Mouse (Mus musculus): ENCODE measurements around the gene Limd1. TPM values are rescaled to one million over a fixed set of nuclear protein-coding genes. Genes with fewer than 3 reads are reported as not detected.
A peak's percentile ranks its signal among the peaks of the same experiment; 100 is the strongest.

Limd1 gene
- polyA plus RNA-seq, 1 experiment from 2014 or later = 56.3 TPM

DNA sequence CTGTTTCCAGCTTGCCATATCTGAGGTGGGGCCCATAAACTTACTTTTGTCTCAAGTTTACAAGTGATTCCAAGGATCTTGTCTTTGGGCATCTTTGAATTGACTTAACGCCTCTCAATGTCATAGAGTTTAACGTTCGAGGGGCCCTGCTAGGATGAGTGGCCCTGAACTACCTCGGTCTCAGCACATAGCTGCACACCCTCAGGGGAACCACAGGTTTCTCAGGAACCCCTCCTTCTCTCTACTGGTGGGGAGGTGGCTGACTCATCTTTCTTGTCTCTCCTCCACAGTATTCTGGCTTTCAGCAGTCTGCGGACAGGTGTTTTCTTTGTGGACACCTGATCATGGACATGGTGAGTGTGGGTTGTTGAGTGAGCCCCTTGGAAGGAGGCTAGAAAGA is 32.4 kb downstream of the Limd1 start:
- H3K4me1 ChIP-seq (ENCODE audit: control insufficient read depth, insufficient read depth, low read length) = peaks cover 10% of the 10 kb centered on the region; the same call in 1 of the 2 replicates
- no peak overlapping the region for H3K4me2 ChIP-seq (replicated peaks; ENCODE audit: low read depth, low read length)
- H3K9ac ChIP-seq (replicated peaks; ENCODE audit: low read depth, low read length) = no peak overlapping the region
- WGBS = 94% methylated on average over 5 of the region's 5 CpGs
- no peak for ATAC-seq (ENCODE audit: insufficient number of reproducible peaks, insufficient read depth, low FRiP score, low read depth)
- H3K27ac ChIP-seq (ENCODE audit: low read length) = no peak overlapping the region
- H3K4me3 ChIP-seq (ENCODE audit: low read depth, low read length) = no peak overlapping the region
- peaks cover 17% of the 10 kb centered on the region; the same call in 1 of the 2 replicates for H3K36me3 ChIP-seq (ENCODE audit: control insufficient read depth, insufficient read depth, low read length)
- H3K9me3 ChIP-seq (ENCODE audit: control insufficient read depth, low read depth, low read length) = no peaks in the 10 kb centered on the region
- no peaks in the 10 kb centered on the region for H3K27me3 ChIP-seq (ENCODE audit: control insufficient read depth, insufficient read depth, low read length)

DNA sequence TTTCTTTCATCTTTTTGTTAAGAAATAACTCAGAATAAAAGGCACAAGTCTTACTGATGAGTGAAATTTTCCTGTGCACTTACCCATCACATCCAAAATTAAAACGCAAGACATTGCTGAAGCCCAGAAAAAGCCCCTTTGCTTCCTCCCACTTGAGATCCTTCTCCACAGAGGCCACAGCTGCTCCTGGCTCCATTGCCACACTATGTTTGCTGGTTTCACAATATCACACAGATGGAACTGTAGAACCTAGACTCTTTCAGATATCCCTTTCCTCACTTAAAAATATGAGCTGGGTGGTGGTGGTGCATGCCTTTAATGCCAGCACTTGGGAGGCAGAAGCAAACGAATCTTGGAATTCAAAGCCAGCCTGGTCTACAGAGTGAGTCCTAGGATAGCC is 34.0 kb downstream of the Limd1 start:
- ATAC-seq (ENCODE audit: insufficient number of reproducible peaks, insufficient read depth, low FRiP score, low read depth) = no peak
- H3K4me2 ChIP-seq (replicated peaks; ENCODE audit: low read depth, low read length) = no peak overlapping the region
- no peaks in the 10 kb centered on the region for H3K27me3 ChIP-seq (ENCODE audit: control insufficient read depth, insufficient read depth, low read length)
- no peaks in the 10 kb centered on the region for H3K9me3 ChIP-seq (ENCODE audit: control insufficient read depth, low read depth, low read length)
- H3K9ac ChIP-seq (replicated peaks; ENCODE audit: low read depth, low read length) = no peak overlapping the region
- 0 out of 2 replicates have a peak, but pooled peaks cover 4% of the 10 kb centered on the region for H3K4me1 ChIP-seq (ENCODE audit: control insufficient read depth, insufficient read depth, low read length)
- H3K4me3 ChIP-seq (ENCODE audit: low read depth, low read length) = no peak overlapping the region
- H3K36me3 ChIP-seq (ENCODE audit: control insufficient read depth, insufficient read depth, low read length) = peaks cover 29% of the 10 kb centered on the region
- H3K27ac ChIP-seq (ENCODE audit: low read length) = no peak overlapping the region
- 80% methylated on average over 2 of the region's 2 CpGs for WGBS

DNA sequence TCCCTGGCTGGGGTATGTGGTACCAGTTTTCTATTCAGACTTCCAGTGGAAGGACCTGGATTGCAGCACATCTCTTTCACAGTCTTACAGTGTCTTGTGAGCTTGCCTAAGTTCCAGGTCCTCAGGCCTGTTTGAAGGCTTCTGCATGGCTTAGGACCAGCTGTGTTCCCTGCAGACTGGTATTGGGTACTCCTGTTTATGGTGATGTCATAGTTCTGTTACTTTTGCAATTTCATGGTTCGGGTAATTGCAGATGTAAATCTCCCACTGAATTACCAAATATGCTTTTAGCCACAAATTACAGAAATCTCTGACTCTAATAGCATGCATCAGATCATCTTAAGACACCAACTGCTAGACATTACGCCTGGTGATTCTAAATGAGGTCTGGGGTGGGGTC is 36.6 kb downstream of the Limd1 start:
- Histone ChIP-seq H3K27ac (ENCODE audit: low read length) (no peak overlapping the region), H3K9ac (replicated peaks; ENCODE audit: low read depth, low read length) (no peak overlapping the region), H3K4me1 (ENCODE audit: control insufficient read depth, insufficient read depth, low read length) (0 out of 2 replicates have a peak, but pooled peaks cover 1% of the 10 kb centered on the region), H3K36me3 (ENCODE audit: control insufficient read depth, insufficient read depth, low read length) (peaks cover 51% of the 10 kb centered on the region), H3K9me3 (ENCODE audit: control insufficient read depth, low read depth, low read length) (no peaks in the 10 kb centered on the region), H3K4me3 (ENCODE audit: low read depth, low read length) (no peak overlapping the region), H3K27me3 (ENCODE audit: control insufficient read depth, insufficient read depth, low read length) (no peaks in the 10 kb centered on the region), H3K4me2 (replicated peaks; ENCODE audit: low read depth, low read length) (no peak overlapping the region)
- 77% methylated on average over 2 of the region's 2 CpGs for WGBS
- ATAC-seq (ENCODE audit: insufficient number of reproducible peaks, insufficient read depth, low FRiP score, low read depth) = no peak

DNA sequence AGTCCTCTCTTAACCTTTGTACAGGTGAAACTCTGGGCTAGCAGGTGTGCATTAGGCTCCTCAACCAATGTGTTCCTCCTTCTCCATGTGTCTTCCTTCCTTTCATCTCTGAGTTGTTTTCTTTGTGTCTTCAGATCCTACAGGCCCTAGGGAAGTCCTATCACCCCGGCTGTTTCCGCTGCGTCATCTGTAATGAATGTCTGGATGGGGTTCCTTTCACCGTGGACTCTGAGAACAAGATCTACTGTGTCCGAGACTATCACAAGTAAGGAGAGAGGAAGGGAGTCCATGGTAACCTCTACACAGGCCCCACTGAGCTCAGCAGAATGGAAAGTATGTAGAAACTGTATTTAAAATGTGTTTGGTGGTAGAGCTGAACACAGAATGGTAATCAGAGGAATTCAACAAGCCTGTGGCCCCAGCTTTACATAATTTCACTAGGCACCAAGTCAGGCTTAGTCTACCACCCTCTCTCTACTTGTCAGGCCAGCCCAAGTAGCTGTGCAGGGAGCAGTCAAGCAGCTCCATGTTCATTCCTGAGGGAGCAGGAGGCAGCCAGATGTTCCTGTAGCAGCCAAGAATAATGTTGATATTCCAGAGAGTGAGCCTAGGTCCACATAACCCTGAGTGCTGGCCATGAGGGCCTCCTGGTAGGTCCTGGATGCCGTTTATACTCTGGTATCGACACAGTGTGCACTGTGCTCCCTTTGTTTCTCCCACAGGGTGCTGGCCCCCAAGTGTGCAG is 38.3 kb downstream of the Limd1 start:
- no peak for ATAC-seq (ENCODE audit: insufficient number of reproducible peaks, insufficient read depth, low FRiP score, low read depth)
- H3K27ac ChIP-seq (ENCODE audit: low read length) = no peak overlapping the region
- H3K9me3 ChIP-seq (ENCODE audit: control insufficient read depth, low read depth, low read length) = no peaks in the 10 kb centered on the region
- peaks cover 39% of the 10 kb centered on the region for H3K36me3 ChIP-seq (ENCODE audit: control insufficient read depth, insufficient read depth, low read length)
- no peak overlapping the region for H3K4me2 ChIP-seq (replicated peaks; ENCODE audit: low read depth, low read length)
- no peak overlapping the region for H3K4me3 ChIP-seq (ENCODE audit: low read depth, low read length)
- WGBS = 90% methylated on average over 7 of the region's 7 CpGs
- no peaks in the 10 kb centered on the region for H3K27me3 ChIP-seq (ENCODE audit: control insufficient read depth, insufficient read depth, low read length)
- H3K4me1 ChIP-seq (ENCODE audit: control insufficient read depth, insufficient read depth, low read length) = no peaks in the 10 kb centered on the region
- H3K9ac ChIP-seq (replicated peaks; ENCODE audit: low read depth, low read length) = no peak overlapping the region

DNA sequence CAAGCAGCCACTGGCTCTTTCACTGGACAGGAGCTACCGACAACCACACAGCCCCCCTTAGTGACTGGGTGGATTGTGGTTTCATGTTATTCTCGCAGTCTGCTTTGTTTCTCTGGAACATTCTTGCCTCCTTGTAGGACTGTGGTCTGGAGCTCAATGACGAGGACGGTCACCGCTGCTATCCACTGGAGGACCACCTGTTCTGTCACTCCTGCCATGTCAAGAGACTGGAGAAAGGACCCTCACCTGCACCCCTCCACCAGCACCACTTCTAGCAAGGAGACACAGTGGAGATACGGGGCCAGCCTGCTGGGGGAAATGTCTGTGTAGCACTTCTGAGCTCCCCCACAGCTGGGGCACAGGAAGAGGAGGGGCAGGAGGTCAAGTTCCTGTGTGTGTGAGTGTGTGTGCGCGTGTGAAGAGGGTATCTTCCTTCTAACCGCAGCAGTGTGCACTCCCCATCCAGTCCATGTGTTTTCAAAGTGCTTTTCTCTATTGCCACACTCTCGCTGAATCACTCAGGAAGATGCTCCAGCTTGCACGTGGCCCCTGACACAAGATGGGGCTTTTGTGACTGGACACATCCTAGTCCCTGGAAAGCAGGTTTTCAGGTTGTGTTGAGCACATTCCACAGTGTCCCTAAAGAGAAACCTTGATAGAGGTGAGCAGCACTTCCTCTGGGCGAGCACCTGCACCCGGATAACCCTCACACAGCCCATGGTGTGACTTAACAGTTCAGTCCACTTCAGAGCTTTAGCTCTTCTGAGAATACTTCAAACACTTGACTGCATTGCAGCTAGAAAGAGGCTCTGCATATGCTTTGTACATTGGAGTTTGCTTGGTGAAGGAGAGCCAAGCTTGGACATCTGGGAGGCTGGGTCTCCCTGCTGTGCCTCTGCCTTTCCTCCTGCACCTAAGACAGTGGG is 40.7 kb downstream of the Limd1 start:
- H3K27me3 ChIP-seq (ENCODE audit: control insufficient read depth, insufficient read depth, low read length) = no peaks in the 10 kb centered on the region
- H3K4me3 ChIP-seq (ENCODE audit: low read depth, low read length) = no peak overlapping the region
- H3K9ac ChIP-seq (replicated peaks; ENCODE audit: low read depth, low read length) = no peak overlapping the region
- ATAC-seq (ENCODE audit: insufficient number of reproducible peaks, insufficient read depth, low FRiP score, low read depth) = no peak
- no peaks in the 10 kb centered on the region for H3K4me1 ChIP-seq (ENCODE audit: control insufficient read depth, insufficient read depth, low read length)
- peaks cover 37% of the 10 kb centered on the region for H3K36me3 ChIP-seq (ENCODE audit: control insufficient read depth, insufficient read depth, low read length)
- H3K27ac ChIP-seq (ENCODE audit: low read length) = no peak overlapping the region
- no peaks in the 10 kb centered on the region for H3K9me3 ChIP-seq (ENCODE audit: control insufficient read depth, low read depth, low read length)
- H3K4me2 ChIP-seq (replicated peaks; ENCODE audit: low read depth, low read length) = no peak overlapping the region
- 83% methylated on average over 13 of the region's 13 CpGs for WGBS

DNA sequence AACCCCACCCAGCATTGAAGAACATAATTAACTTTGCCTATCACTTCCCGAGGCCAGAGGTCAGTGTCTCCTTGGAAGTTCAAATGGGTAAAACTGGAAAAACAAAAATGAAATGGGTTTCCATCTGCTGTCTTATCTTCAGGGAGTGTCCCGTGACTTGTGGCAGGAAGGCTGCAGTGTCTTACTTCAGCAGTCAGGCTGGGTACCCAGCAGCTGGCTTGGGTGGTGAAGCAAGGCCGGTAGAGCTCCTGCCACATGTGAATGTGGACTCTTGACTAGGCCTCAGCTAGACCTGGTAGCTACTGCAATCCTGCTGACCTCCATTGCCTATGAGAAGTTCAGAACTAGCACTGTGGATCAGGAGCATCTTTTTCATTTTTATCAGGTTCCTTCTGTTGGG is 42.2 kb downstream of the Limd1 start:
- H3K4me3 ChIP-seq (ENCODE audit: low read depth, low read length) = no peak overlapping the region
- H3K4me2 ChIP-seq (replicated peaks; ENCODE audit: low read depth, low read length) = no peak overlapping the region
- H3K9ac ChIP-seq (replicated peaks; ENCODE audit: low read depth, low read length) = no peak overlapping the region
- peak overlapping the region; percentile 44; the same call in 1 of the 2 replicates for H3K27ac ChIP-seq (ENCODE audit: low read length)
- H3K36me3 ChIP-seq (ENCODE audit: control insufficient read depth, insufficient read depth, low read length) = peaks cover 37% of the 10 kb centered on the region
- no peaks in the 10 kb centered on the region for H3K27me3 ChIP-seq (ENCODE audit: control insufficient read depth, insufficient read depth, low read length)
- no peaks in the 10 kb centered on the region for H3K9me3 ChIP-seq (ENCODE audit: control insufficient read depth, low read depth, low read length)
- 65% methylated on average over 3 of the region's 3 CpGs for WGBS
- ATAC-seq (ENCODE audit: insufficient number of reproducible peaks, insufficient read depth, low FRiP score, low read depth) = no peak
- no peaks in the 10 kb centered on the region for H3K4me1 ChIP-seq (ENCODE audit: control insufficient read depth, insufficient read depth, low read length)

DNA sequence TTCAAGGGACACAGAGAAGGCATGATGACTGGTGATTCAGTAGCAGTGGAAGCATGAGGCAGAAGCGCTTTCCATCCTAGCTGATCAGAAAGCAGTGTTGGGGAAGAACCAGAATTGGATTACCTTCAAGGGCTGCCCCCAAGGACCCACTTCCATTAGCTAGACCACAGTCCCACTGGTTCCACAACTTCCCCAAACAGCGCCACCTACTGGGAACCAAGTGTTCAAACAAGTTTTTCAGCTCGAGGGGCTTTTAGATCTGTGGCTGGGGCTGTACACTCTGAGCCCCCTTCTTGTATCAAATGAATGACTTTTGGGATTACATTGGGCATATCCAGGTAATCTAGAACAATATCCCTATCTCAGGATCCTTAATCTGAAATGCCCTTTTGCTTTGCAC is 45.2 kb downstream of the Limd1 start:
- Histone ChIP-seq H3K27ac (ENCODE audit: low read length) (no peak overlapping the region), H3K4me1 (ENCODE audit: control insufficient read depth, insufficient read depth, low read length) (0 out of 2 replicates have a peak, but pooled peaks cover 4% of the 10 kb centered on the region), H3K4me2 (replicated peaks; ENCODE audit: low read depth, low read length) (no peak overlapping the region), H3K9me3 (ENCODE audit: control insufficient read depth, low read depth, low read length) (no peaks in the 10 kb centered on the region), H3K36me3 (ENCODE audit: control insufficient read depth, insufficient read depth, low read length) (peaks cover 15% of the 10 kb centered on the region), H3K4me3 (ENCODE audit: low read depth, low read length) (no peak overlapping the region), H3K9ac (replicated peaks; ENCODE audit: low read depth, low read length) (no peak overlapping the region), H3K27me3 (ENCODE audit: control insufficient read depth, insufficient read depth, low read length) (no peaks in the 10 kb centered on the region)
- no peak for ATAC-seq (ENCODE audit: insufficient number of reproducible peaks, insufficient read depth, low FRiP score, low read depth)
- 30% methylated on average over 3 of the region's 3 CpGs for WGBS

DNA sequence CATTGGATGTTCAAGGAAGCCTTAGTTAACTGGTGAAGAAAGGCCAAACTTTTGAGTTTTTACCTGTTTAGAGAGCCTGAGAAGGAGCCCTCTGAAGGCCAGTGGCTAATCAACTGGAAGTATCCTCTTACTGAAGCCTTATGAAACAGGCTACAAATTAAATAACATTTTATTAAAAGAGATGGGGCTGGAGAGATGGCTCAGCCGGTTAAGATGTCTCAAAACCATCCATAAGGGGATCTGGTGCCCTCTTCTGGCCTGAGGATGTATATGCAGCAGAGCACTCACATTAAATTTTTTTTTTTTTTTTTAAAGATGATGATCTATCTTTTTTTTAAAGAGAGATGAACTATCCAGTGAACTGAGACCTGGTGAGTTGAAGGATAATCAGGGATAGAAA is 46.6 kb downstream of the Limd1 start:
- Histone ChIP-seq H3K36me3 (ENCODE audit: control insufficient read depth, insufficient read depth, low read length) (peaks cover 3% of the 10 kb centered on the region; the same call in 1 of the 2 replicates), H3K9me3 (ENCODE audit: control insufficient read depth, low read depth, low read length) (no peaks in the 10 kb centered on the region), H3K4me1 (ENCODE audit: control insufficient read depth, insufficient read depth, low read length) (0 out of 2 replicates have a peak, but pooled peaks cover 4% of the 10 kb centered on the region), H3K27ac (ENCODE audit: low read length) (no peak overlapping the region), H3K4me2 (replicated peaks; ENCODE audit: low read depth, low read length) (no peak overlapping the region), H3K27me3 (ENCODE audit: control insufficient read depth, insufficient read depth, low read length) (no peaks in the 10 kb centered on the region), H3K4me3 (ENCODE audit: low read depth, low read length) (no peak overlapping the region), H3K9ac (replicated peaks; ENCODE audit: low read depth, low read length) (no peak overlapping the region)
- no peak for ATAC-seq (ENCODE audit: insufficient number of reproducible peaks, insufficient read depth, low FRiP score, low read depth)
- WGBS = 2% methylated on average over 1 of the region's 1 CpGs

All from stomach, embryonic 14.5 days (tissue).